Mouse (Mus musculus) MEL (cell line): ENCODE measurements around the gene Gpr84. TPM values are rescaled to one million over a fixed set of nuclear protein-coding genes. Genes with fewer than 3 reads are reported as not detected.
A peak's percentile ranks its signal among the peaks of the same experiment; 100 is the strongest.

Experiments
- DNase-seq: peaks from one replicate; pipeline ENCODE4 v3.0.0; 2011; ENCODE audit warnings: low read depth, low spot score
- H3K27ac ChIP-seq: 2 replicates; pipeline ENCODE4 v1.5.1; 2012; ENCODE audit warnings: low read depth, mild to moderate bottlenecking, control low read depth, low read length, moderate library complexity; ENCODE audit not compliant: control insufficient read depth
- H3K27me3 ChIP-seq, 2 experiments: fragments of 150-350 bp in 1 of 2; sonication (generic) in 1 of 2; 2 replicates each; pipeline ENCODE4 v1.6.1; 2012; ENCODE audit warnings: low read length in 2 of 2, mild to moderate bottlenecking in 2 of 2, improper control_type of control experiment in 1 of 2, moderate library complexity in 1 of 2; ENCODE audit not compliant: insufficient read depth in 2 of 2, control insufficient read depth in 1 of 2
- H3K36me3 ChIP-seq, 2 experiments: 2 replicates each; pipeline ENCODE4 v1.6.1; 2012 to 2014; ENCODE audit warnings: low read length in 2 of 2, improper control_type of control experiment in 1 of 2, inconsistent platforms in 1 of 2, mild to moderate bottlenecking in 1 of 2; ENCODE audit not compliant: insufficient read depth in 2 of 2, control insufficient read depth in 1 of 2
- H3K4me1 ChIP-seq, 2 experiments: fragments of 150-350 bp in 1 of 2; sonication (generic) in 1 of 2; 2 replicates each; pipeline ENCODE4 v1.6.1; 2012; ENCODE audit warnings: low read length in 2 of 2, improper control_type of control experiment in 1 of 2, mild to moderate bottlenecking in 1 of 2; ENCODE audit not compliant: insufficient read depth in 2 of 2, control insufficient read depth in 1 of 2
- H3K4me3 ChIP-seq, 2 experiments: fragments of 150-350 bp in 1 of 2; sonication (generic) in 1 of 2; 2 replicates each; pipeline ENCODE4 v1.5.1; 2012; ENCODE audit warnings: low read depth in 2 of 2, low read length in 2 of 2, mild to moderate bottlenecking in 2 of 2, moderate library complexity in 2 of 2, control low read depth in 1 of 2, improper control_type of control experiment in 1 of 2; ENCODE audit not compliant: control insufficient read depth in 1 of 2, insufficient read depth in 1 of 2
- H3K79me2 ChIP-seq: 2 replicates; pipeline ENCODE4 v1.6.1; 2012; ENCODE audit warnings: mild to moderate bottlenecking, low read length, moderate library complexity; ENCODE audit not compliant: control insufficient read depth, poor library complexity, insufficient read depth
- H3K9ac ChIP-seq: 2 replicates; pipeline ENCODE4 v1.6.1; 2012; ENCODE audit warnings: low read depth, mild to moderate bottlenecking, control low read depth, low read length, moderate library complexity; ENCODE audit not compliant: control insufficient read depth, poor library complexity, severe bottlenecking
- H3K9me3 ChIP-seq: fragments of 150-350 bp; sonication (generic); replicated peaks from 2 replicates; pipeline ENCODE4 v1.6.1; 2012; ENCODE audit warnings: mild to moderate bottlenecking, low read length, improper control_type of control experiment, moderate library complexity; ENCODE audit not compliant: insufficient read depth
- BHLHE40 ChIP-seq: IDR thresholded peaks from 2 replicates; pipeline ENCODE4 v1.6.1; 2012; ENCODE audit warnings: low read depth, mild to moderate bottlenecking, inconsistent platforms, low read length, improper control_type of control experiment, borderline replicate concordance
- CTCF ChIP-seq, 3 experiments: IDR thresholded peaks in 2 of 3; conservative IDR thresholded peaks in 1 of 3; 2 replicates each; pipeline ENCODE4 v1.5.1; 2011 to 2012; ENCODE audit warnings: low read length in 3 of 3, low read depth in 2 of 3, mild to moderate bottlenecking in 2 of 3, improper control_type of control experiment in 1 of 3, inconsistent platforms in 1 of 3, mixed read lengths in 1 of 3, moderate library complexity in 1 of 3; ENCODE audit not compliant: control insufficient read depth in 1 of 3, insufficient read depth in 1 of 3, poor library complexity in 1 of 3, severe bottlenecking in 1 of 3
- E2F4 ChIP-seq: IDR thresholded peaks from 2 replicates; pipeline ENCODE4 v1.6.1; 2011; ENCODE audit warnings: low read depth, low read length, improper control_type of control experiment, borderline replicate concordance
- EP300 ChIP-seq, 2 experiments: IDR thresholded peaks; 2 replicates each; pipeline ENCODE4 v1.6.1; 2011; ENCODE audit warnings: improper control_type of control experiment in 2 of 2, low read length in 2 of 2, low read depth in 1 of 2, mild to moderate bottlenecking in 1 of 2
- GATA1 ChIP-seq: IDR thresholded peaks from 2 replicates; pipeline ENCODE4 v1.6.1; 2011; ENCODE audit warnings: low read depth, low read length, improper control_type of control experiment
- JUND ChIP-seq: IDR thresholded peaks from 2 replicates; pipeline ENCODE4 v1.6.1; 2011; ENCODE audit warnings: low read depth, mild to moderate bottlenecking, improper control_type of control experiment, low read length
- MAZ ChIP-seq: IDR thresholded peaks from 2 replicates; pipeline ENCODE4 v1.6.1; 2012; ENCODE audit warnings: low read depth, mild to moderate bottlenecking, inconsistent platforms, low read length, improper control_type of control experiment
- MEF2A ChIP-seq: IDR thresholded peaks from 2 replicates; pipeline ENCODE4 v1.6.1; 2014; ENCODE audit warnings: low read depth, mild to moderate bottlenecking, inconsistent platforms, low read length, improper control_type of control experiment; ENCODE audit not compliant: poor library complexity, insufficient replicate concordance, severe bottlenecking; ENCODE audit errors: extremely low read depth
- MXI1 ChIP-seq: IDR thresholded peaks from 2 replicates; pipeline ENCODE4 v1.6.1; 2011; ENCODE audit warnings: mild to moderate bottlenecking, low read depth, low read length, improper control_type of control experiment
- NELFE ChIP-seq: IDR thresholded peaks from 2 replicates; pipeline ENCODE4 v1.6.1; 2011; ENCODE audit warnings: low read depth, low read length, improper control_type of control experiment
- NRF1 ChIP-seq: IDR thresholded peaks from 2 replicates; pipeline ENCODE4 v1.6.1; 2014; ENCODE audit warnings: low read depth, mild to moderate bottlenecking, inconsistent platforms, low read length, improper control_type of control experiment, moderate library complexity; ENCODE audit not compliant: poor library complexity, insufficient read depth, severe bottlenecking
- RCOR1 ChIP-seq: IDR thresholded peaks from 2 replicates; pipeline ENCODE4 v1.6.1; 2012; ENCODE audit warnings: low read depth, mild to moderate bottlenecking, inconsistent platforms, low read length, improper control_type of control experiment
- SIN3A ChIP-seq: IDR thresholded peaks from 2 replicates; pipeline ENCODE4 v1.6.1; 2012; ENCODE audit warnings: low read length, improper control_type of control experiment, inconsistent platforms
- SMC3 ChIP-seq: IDR thresholded peaks from 2 replicates; pipeline ENCODE4 v1.6.1; 2011; ENCODE audit warnings: low read depth, low read length, improper control_type of control experiment
- TBP ChIP-seq: IDR thresholded peaks from 2 replicates; pipeline ENCODE4 v1.8.0; 2011; ENCODE audit warnings: low read depth, low read length, improper control_type of control experiment
- UBTF ChIP-seq: IDR thresholded peaks from 2 replicates; pipeline ENCODE4 v1.6.1; 2012; ENCODE audit warnings: low read depth, mild to moderate bottlenecking, inconsistent platforms, low read length, improper control_type of control experiment, moderate library complexity, borderline replicate concordance; ENCODE audit not compliant: insufficient read depth
- ZC3H11A ChIP-seq: IDR thresholded peaks from 2 replicates; pipeline ENCODE4 v1.6.1; 2012; ENCODE audit warnings: low read depth, mild to moderate bottlenecking, inconsistent platforms, low read length, improper control_type of control experiment
- ZKSCAN1 ChIP-seq: IDR thresholded peaks from 2 replicates; pipeline ENCODE4 v1.6.1; 2012; ENCODE audit warnings: low read depth, mild to moderate bottlenecking, inconsistent platforms, low read length, improper control_type of control experiment, moderate library complexity
- ZNF384 ChIP-seq: IDR thresholded peaks from 2 replicates; pipeline ENCODE4 v1.6.1; 2012; ENCODE audit warnings: low read depth, mild to moderate bottlenecking, inconsistent platforms, low read length, improper control_type of control experiment
- polyA plus RNA-seq, 2 experiments: library from polyadenylated mRNA; stranded (reverse) in 1 of 2; unstranded in 1 of 2; fragments of >175 nt in 1 of 2; fragments of >200 nt in 1 of 2; gene quantifications; 2 replicates each; pipeline versions ENCODE4 v1.2.1 to v1.2.4; 2012; ENCODE audit warnings: low replicate concordance in 2 of 2, low read depth in 1 of 2; ENCODE audit not compliant: insufficient read length in 2 of 2, insufficient read depth in 1 of 2, missing spikeins in 1 of 2
- total RNA-seq: library from RNA; depleted of rRNA; stranded (reverse); fragments of 300-350 nt; gene quantifications from 2 replicates; pipeline ENCODE4 v1.2.3, GENCODE M21; 2012; rRNA removed

Gpr84 gene
- total RNA-seq (0.12 TPM in 1 of 2 replicates, not detected in the other), polyA plus RNA-seq (under 1 TPM in 1 of 2 experiments, not detected in 1; 0.21 TPM)

- Histone ChIP-seq H3K27ac (peak within 1 kb of the TSS; percentile 37; the same call in 1 of the 2 replicates), H3K4me3 (no peak within 1 kb of the TSS; a peak in 1 of 4 replicates), H3K36me3 (peaks cover 0 to 3% of the 10 kb centered on the region in 2 experiments; a peak in 2 of 4 replicates), H3K9me3 (no peaks in the 10 kb centered on the region), H3K79me2 (no peaks in the 10 kb centered on the region), H3K27me3 (no peaks in the 10 kb centered on the region), H3K9ac (peak within 1 kb of the TSS; percentile 40), H3K4me1 (peaks cover 0 to 3% of the 10 kb centered on the region in 2 experiments; a peak in 2 of 4 replicates)
- no peak for TF ChIP-seq MAZ
- no peak for TF ChIP-seq BHLHE40
- no peak for TF ChIP-seq GATA1
- TF ChIP-seq E2F4: no peak
- peak; percentile 93 for TF ChIP-seq ZNF384
- peak; percentile 36 for DNase-seq
Measured at GRCm38 (mm10) chr15:103310365-103310910, at the start of gene Gpr84. TSS of gene Gpr84 (minus strand) at chr15:103310612.

GRCm38 (mm10) chr15:103359869-103360602 lies 49.6 kb upstream of the Gpr84 start:
- TF ChIP-seq SMC3: no peak
- no peak for TF ChIP-seq TBP
- TF ChIP-seq MAZ: no peak
- TF ChIP-seq ZC3H11A: no peak
- no peak for TF ChIP-seq SIN3A
- no peak for TF ChIP-seq MEF2A
- no peak for TF ChIP-seq CTCF (IDR thresholded peaks at IDR 0.05 in 2 of 3, conservative IDR thresholded peaks at IDR 0.05 in 1 of 3; ENCODE audit: control insufficient read depth in 1 of 3, insufficient read depth in 1 of 3, low read depth in 2 of 3, low read length in 3 of 3, poor library complexity in 1 of 3, severe bottlenecking in 1 of 3)
- TF ChIP-seq NELFE: no peak
- no peak for TF ChIP-seq JUND
- no peak for TF ChIP-seq EP300 (IDR thresholded peaks at IDR 0.05; ENCODE audit: low read depth in 1 of 2, low read length in 2 of 2)
- TF ChIP-seq RCOR1: no peak
- TF ChIP-seq ZKSCAN1: no peak
- TF ChIP-seq ZNF384: no peak
- TF ChIP-seq NRF1: no peak
- no peak for TF ChIP-seq UBTF
- no peak for TF ChIP-seq MXI1
- TF ChIP-seq, all 39 proteins: peak for 0
- Histone ChIP-seq H3K9me3 (no peaks in the 10 kb centered on the region), H3K79me2 (peaks cover 24% of the 10 kb centered on the region), H3K9ac (no peak overlapping the region), H3K27ac (no peak overlapping the region; the same call in 1 of the 2 replicates), H3K36me3 (peaks cover 0 to 43% of the 10 kb centered on the region in 2 experiments; a peak in 3 of 4 replicates), H3K4me1 (peaks cover 23 to 37% of the 10 kb centered on the region in 2 experiments), H3K27me3 (no peaks in the 10 kb centered on the region), H3K4me3 (no peak overlapping the region)
- DNase-seq: no peak
